Mouse (Mus musculus) gastrocnemius, postnatal 36 days (tissue): ENCODE data around the gene Gm14214. TPM values are rescaled to one million over a fixed set of nuclear protein-coding genes. Genes with fewer than 3 reads are reported as not detected.

ENCODE experiments used
- DNase-seq, 2 experiments: peaks; one replicate each; pipeline ENCODE4 v3.0.0; 2022
- intact Hi-C: fragments of 180-260 bp; cut with DNase I; formaldehyde crosslinking; loops from one replicate; pipeline ENCODE4 v1.15.1; 2025
- total RNA-seq, 2 experiments: library from RNA; stranded (reverse); gene quantifications; 2 replicates each; pipeline ENCODE4 v1.2.3; 2021

Gene Gm14214
- total RNA-seq, 2 experiments from 2014 or later, result not detected

DNA sequence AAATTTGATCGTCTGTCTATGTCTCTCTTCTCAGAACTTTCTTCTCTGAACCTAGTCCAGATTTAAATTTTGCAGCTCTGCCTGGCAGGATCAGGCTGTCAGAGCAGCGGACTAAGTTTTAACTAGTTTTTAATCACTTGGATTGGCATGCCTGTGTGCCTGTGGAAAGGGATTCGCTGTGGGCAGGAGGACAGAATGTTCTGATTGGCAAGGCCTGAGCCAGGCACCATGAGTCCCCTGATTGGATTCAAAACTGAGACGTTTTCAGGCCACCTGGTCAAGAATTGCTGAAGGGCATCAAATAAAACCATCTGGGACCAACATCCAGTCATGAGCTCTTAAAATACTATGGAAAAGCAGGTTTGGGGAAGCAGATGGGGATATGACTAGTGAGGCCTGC lies 12.5 kb upstream of the Gm14214 start:
- intact Hi-C loops, result no loop called here
- no peak for DNase-seq

DNA sequence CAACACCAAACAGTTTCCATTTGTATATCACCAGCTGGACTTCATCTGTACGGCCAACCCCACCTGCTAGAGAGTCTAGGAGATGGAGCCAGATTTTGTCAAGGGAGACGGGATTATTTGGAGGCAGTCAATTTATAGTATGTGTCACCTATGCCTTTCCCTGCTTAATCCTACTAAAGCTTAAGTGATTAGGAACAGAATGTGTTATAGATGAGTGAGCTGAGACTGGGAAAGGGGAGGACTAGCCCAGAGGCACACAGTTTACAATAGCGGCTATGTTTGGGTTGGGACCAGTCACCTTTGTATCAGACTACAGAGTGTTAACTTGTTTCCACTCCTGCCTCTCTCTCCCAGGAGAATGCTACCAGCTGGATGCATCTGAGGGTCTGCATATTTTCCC lies 9.8 kb upstream of the Gm14214 start:
- no peak for DNase-seq
- intact Hi-C loops, result no loop called here

DNA sequence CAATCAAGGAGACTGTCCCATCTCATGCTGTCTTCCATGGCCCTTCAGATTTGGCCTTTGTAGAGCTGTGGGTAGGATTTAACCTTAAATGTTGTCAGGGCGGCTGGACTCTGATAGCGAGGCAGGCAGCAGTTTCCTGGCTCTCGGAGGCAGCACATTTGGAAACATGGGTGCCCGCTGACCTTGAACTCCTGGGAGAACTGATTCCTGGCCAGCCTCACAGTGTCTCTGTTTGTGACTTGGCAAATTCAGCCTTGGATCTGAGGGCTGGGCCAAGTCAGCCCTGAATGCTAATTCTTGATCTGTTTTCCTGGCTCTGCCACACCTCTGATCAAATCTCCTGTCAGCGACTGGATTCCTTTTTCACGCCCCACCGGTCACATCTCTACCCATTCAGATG lies 6.7 kb upstream of the Gm14214 start:
- DNase-seq, result no peak
- intact Hi-C loops, result no loop called here

DNA sequence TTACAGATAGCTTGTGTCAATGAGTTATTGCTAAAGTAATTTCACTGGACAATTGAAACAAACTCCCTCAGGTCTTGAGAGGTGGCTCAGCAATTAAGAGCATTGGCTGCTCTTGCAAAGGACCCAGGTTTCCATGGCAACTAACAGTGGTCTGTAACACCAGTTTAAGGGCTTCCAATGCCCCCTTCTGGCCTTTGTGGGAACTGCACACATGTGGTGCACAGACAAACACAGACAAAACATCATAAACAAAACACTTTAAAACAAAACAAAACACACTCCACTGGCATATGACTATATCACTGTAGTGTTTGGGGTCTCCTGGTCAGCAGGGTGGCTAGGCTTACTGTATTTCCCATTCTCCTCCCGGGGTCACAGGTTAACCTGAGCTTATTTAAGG lies 4.2 kb upstream of the Gm14214 start:
- DNase-seq, result no peak
- intact Hi-C loops, result no loop called here

DNA sequence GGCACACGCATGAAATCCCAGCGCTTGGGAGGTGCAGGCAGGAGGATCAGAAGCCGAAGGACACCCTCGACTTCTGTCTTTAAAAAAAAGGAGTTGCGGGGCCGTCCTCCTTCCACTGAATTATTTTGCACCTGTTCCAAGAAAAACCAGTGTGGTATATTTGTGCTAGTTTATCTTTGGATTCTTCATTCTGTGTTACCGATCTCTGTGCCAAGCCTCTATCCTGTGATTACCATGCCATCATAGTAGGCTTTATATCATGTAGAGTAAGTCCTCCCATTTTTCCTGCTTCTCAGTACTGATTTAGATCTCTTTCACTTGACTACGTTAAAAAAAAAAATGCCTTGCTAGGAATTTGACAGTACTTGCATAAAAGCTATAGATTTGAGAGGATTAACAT lies 1.8 kb upstream of the Gm14214 start:
- intact Hi-C loops, result no loop called here
- no peak for DNase-seq

DNA sequence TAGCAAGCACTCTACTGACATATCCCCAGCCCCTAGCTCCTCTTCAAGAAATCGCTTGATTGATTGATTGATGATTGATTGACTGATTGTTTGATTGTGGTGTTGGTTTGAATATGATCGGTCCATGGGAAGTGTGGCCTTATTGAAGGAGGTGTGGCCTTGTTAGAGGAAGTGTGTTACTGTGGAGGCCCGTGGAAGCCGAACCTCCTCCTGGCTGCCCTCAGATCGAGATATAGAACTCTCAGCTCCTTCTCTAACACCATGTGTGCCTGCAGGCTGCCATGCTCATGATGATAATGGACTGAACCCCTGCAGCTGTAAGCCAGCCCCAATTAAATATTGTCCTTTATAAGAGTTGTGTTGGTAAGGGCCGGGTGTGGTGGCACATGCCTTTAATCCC lies 2.8 kb downstream of the Gm14214 start:
- no peak for DNase-seq
- intact Hi-C loops, result no loop called here

DNA sequence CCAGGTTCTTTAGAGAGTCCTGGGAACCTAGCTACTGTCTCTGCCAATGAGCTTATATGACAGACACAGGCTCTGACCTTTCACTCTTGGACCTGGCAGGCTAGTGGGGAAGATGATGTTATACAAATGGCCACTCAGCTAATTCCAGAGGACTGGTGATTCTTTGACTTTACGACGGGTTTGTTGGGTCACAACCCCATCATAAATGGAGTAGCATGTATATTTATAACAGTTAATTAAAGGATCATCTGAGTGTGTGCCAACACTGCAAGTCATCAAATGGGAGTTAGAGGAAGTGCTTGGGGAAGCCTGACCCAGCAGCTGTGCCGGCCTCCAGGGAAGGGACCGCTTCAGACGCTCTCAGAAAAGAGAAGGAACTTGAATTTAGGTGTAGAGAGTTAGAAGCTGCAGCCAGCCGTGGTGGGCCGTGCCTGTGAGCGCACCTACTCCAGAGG lies 4.2 kb downstream of the Gm14214 start:
- intact Hi-C loops, result no loop called here
- DNase-seq, result no peak

DNA sequence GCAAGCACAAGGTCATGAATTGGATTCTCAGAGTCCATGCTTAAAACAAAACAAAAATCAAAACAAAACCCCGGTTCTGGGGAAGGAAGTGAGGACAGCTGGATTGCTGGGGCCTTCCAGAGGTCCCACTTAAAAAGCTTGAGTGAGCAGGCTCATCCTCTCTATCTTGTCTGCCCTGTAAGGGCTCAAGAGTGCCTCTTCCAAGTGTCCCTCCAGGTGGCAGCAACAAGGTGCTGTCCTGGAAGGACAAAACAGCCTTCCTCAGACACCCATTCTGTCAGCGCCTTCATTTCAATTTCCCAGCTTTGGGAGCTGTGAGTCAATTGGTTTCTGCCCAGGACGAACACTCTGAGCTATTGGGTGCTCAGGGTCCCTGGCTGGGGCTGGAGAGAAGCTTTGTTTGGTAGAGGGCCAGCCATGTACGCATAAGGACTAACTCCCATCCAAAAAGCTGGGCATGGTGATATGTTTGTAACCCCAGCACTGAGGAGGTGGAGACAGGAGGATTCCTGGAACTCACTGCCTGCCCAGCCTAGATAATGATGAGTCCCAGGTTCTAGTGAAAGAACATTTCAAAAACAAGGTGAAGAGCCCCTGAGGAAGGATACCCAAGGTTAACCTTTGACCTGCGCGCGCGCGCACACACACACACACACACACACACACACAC lies 4.9 kb downstream of the Gm14214 start:
- DNase-seq, result no peak
- intact Hi-C loops, result no loop called here

DNA sequence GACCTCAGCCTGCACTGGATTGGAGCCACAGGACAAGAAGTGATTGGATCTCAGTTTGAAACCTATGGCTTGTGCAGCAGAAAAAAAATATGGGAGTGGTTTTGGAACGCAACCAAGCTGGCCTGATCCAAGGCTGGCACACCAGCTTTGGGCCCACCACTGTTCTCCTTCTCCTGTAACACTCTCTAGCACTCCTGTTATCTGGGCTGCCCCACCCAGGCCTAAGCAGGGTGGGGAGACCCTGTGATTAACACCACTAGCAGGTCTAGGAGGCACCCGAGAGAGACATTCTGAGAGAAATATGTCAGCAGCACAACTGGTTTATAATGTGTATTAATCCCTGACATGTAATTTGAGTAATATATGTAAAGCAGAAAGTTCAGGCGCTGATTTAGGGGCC lies 6.6 kb downstream of the Gm14214 start:
- intact Hi-C loops, result loop anchor here (2.0 kb wide), 1 partner anchor 52 kb away; no protein-coding TSS in a partner anchor
- no peak for DNase-seq

DNA sequence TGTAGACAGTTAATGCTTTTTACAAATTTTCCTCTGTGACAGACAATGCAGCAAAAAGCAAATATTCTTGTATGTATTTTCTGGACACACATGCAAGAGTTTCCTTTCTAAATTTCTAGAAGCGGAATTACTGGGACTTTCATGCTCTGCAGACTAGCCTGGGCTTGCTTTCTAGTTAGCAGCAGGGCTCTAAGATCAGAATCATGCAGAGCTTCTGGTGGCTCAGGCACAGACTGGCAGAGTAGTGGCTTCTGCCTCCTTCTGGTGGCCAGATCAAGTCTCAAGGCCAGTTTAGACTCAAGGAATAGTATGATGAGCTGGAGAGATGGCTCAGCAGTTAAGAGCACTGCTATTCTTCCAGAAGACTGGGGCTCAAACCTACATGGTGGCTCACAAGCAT lies 11.4 kb downstream of the Gm14214 start:
- DNase-seq, result no peak
- intact Hi-C loops, result no loop called here

DNA sequence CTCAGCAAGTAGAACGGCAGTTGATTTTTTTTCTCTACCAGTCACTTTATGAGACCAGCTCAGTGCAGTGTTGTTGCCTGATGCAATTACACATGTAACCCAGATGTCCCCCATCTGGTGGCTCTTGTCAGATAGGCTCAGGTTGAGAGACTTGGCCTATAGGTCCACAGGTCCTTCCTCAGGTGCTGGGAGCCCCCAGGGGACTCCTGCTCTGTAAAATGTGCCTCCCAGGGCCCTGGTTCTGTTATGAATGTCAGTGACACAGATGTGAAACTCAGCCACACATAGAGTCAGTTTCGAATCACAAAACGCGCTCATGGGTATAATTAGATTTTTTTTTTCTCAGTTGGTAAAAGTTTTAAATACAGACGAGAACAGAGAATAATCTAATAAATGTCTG lies 12.1 kb downstream of the Gm14214 start:
- DNase-seq, result no peak
- intact Hi-C loops, result no loop called here

DNA sequence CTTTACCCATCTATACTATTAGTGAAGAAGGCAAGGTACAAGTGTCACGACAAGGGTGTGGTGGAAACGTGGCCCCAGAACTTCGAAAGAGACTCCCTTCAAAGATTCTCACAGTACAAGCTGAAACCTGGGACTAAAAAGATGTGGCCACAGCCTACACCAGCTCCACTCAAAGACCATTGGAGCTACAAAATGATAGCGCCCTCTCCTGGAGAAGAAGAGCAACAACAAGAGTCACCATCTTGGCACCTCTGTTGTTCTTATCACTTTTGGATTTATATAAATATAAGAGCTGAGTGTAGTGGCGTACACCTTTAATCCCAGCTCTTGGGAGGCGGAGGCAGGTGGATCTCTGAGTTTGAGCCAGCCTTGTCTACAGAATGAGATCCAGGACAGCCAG lies 14.0 kb downstream of the Gm14214 start:
- intact Hi-C loops, result no loop called here
- DNase-seq, result no peak

DNA sequence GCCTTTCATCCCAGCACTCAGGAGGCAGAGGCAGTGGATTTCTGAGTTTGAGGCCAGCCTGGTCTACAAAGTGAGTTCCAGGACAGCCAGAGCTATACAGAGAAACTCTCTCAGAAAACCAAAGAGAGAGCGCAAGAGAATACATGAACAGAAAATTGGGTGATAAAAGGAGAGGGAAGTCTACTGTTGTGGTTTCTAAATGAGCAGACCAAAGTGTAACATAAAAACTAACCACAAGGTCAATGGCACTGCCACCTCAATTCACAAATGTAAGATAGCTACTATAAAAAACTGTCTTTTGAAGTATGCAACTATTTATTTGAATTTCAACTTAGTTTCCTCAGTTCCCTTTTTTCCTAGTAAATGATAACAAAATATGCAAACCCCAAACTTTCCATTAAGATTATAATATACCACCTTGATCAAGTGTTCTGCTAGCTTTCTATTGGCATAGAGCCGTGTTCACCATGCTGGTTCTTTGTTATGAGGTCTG lies 15.7 kb downstream of the Gm14214 start:
- no peak for DNase-seq
- intact Hi-C loops, result no loop called here

DNA sequence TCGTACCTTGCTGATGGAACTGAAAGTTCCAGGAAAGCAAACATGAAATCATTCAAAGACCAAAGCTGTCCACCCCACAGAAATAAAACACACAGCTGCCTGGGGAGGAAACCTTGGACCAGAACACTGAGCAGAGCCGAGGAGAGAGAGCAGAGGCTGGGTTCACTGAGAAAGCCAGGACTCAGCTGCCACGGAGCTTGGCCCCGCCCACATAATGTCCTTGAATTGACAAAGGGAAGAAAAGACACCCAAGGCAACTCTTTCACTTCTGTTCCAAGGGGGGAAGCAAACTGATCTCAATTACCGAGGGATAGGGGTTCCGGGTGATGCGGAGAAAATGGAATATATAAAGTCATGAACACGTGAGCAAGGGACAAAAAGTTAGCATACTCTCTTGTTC lies 17.9 kb downstream of the Gm14214 start:
- no peak for DNase-seq
- intact Hi-C loops, result no loop called here

DNA sequence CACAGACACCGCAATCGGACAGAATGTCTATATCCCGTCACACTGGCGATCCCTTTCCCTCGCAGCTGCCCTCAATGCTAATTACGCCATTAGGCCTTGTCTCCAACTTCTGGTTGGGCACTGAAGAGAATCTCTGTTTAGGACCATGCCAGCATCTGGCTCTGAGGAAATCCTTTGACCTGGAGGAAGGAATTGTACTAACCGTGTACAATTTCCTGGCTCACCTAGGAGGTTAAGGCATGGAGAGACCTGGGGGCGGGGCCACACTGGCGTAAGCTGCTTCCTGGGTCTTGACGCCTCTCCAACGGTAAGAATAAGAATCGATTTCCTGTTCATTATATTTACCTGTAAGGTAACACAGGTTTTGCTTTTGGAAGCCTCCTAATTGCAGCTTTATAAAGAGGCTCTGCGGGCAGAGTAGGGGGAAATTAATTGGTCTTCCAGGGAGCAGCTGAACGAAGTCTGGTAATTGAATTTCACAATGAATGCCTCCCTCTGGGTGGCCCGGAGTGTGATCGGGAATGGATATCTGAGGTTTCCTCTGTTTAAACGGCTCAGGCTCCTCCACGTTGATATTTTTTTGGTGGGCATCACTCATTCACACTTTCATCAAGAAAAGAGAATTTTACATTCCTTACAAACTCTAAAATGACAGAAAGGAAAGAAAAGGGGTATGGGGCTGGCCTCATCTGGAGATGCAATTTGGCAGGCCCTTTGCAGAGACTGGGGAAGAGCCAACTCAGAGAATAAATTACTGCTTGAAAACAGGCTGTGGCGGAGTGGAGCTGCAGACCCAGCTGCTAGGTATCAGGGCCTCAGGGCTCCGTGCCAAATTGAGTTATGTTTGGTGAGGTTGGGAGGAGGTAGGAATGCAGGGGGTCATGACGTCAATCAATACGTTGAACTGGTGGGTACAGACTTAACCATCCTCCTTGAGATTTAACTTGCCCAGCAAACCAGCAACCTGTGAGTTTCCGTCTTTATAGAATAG lies 20.5 kb downstream of the Gm14214 start:
- intact Hi-C loops, result no loop called here
- no peak for DNase-seq

DNA sequence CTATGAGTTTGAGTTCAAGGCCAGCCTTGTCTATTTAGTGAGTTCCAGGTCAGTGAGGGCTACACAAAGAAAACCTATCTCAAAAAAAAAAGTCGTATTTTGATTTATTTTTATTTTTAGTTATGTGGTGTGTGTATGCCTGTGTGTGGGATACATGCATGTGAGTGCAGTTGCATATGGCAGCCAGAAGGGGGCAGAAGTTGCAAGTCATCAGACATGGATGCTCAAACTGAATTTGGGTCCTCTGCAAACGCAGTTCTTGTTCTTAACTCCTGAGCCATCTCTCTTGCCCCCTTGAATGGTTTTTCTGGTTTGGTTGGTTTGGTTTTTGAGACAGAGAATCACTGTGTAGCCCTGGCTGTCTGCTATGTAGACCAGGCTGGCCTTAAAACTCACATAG lies 21.4 kb downstream of the Gm14214 start:
- intact Hi-C loops, result no loop called here
- no peak for DNase-seq

DNA sequence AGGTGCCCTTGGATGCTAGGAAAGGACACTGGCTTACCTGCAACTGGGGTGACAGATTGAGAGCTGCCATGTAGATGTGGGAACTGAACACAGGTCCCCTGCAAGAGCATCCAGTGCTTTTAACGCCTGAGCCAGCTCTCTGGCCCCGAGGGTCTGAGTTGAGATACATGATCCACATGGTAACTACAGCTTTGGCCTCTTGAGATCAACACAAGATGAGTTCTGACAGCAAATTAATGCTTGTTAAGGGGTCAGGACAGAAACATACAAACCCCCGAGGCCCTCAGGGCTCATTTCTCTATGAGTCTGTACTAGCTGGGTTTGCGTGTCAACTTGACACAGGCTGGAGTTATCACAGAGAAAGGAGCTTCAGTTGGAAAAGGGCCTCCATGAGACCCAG lies 25.9 kb downstream of the Gm14214 start:
- no peak for DNase-seq
- intact Hi-C loops, result no loop called here

DNA sequence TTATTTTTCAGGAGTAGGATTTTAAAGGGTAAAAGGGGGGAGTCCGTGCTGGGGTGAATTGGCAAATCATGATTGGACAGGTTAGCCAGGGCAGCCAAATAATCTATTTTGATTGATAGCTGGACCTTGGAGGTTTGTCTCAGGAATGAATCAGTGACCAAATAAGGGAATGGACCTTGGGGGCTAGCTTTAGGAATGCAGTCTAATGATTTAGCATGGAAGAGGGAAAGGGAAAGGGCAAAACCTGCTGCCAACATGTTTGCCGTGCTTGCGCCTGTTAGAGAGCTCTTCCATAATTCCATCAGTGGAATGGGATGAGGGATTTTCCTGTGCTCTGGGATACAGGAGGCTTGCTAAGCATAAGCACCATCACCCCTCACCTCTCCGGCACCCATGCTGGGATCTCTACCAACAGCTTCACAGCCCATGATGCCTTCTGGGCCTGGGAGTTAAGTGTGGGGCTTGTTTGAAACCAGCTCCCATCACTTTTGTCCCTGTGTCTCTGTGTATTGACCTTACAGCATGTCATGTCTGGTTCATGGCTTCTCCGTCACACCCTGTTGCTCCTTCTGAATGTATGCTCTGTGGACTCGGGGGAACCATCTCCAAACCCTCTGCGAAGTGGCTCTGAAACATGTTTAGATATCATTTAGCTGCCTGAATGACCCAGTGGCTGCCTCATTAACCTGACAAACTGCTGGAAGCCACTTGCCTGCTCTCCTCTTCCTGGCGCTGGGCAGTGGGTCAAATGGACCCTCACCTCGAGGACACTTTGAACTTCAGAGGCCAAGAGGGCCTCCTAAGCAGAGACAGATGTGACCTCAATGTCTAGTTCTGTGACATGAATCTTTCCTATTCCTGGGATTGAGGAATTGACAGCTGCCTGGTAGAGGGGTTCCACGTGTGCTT lies 26.7 kb downstream of the Gm14214 start:
- DNase-seq, result no peak
- intact Hi-C loops, result no loop called here

DNA sequence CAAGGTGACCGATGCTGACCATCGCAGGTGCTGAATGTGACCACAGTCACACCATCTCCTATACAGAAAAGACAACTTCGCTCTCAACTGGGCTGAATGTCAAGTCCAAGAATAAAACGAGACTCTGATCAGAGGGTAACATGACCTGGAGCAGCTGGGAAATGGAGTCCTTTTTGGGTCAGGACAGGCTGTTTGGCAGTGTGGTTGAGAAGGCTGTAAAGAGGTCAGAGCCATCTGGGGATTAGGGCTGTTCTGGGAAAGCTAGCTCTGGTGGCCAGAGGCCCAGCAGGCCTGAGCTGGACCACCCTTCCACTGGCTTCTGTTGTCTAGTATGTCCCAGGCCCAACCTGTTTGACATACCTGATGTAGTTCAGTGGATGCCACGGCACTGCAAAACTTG lies 31.2 kb downstream of the Gm14214 start:
- no peak for DNase-seq
- intact Hi-C loops, result no loop called here

DNA sequence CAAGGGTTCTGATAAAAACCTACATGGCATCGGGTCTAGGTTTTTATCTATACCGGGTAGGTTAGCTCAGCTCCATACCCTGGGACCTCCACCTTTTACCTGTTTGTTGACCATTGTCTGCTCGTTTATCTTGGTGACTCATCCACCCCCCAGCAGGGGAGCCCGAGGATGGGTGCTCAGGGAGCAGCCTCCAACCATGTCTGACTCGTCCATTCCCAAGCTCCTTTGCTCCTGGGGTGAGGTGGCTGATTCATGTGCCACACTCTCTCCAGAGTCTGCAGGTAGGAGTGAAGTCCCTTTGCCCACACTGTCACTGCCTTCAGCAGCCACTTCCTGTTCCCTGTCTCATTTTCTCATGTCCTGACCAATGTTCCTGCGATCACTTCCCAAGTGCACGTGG lies 33.8 kb downstream of the Gm14214 start:
- intact Hi-C loops, result no loop called here
- no peak for DNase-seq

DNA sequence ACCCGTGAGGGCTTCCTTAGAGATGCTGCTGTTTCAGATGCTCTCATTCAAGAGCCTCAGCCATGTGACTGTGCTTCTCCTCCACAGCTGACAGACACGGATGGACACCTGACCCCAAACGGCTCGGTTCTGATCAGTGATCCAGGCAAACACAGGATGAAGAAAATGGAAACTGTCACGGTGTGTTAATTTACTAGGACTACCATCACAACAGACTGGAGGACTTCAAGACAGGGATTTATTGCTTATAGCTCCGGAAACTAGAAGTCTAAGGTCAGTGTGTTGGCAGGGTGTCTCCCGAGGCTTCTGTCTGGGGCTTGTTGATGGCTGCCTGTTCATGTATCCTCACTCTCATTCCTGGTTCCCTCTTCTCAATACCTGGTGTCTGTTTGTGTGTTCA lies 34.4 kb downstream of the Gm14214 start:
- DNase-seq, result no peak
- intact Hi-C loops, result no loop called here
